Mouse (Mus musculus) liver, postnatal 0 days (tissue): Measurements from ENCODE around the gene Spesp1. TPM values are rescaled to one million over a fixed set of nuclear protein-coding genes. Genes with fewer than 3 reads are reported as not detected.

ENCODE experiments used
- ATAC-seq: fragments of 200-750 bp; cut with Nextera tagmentation; 2 replicates; pipeline ENCODE4 v1.8.0; 2017; ENCODE audit warnings: mild to moderate bottlenecking, moderate library complexity
- DNase-seq: peaks from one replicate; pipeline ENCODE4 v3.0.0-alpha.2; 2016
- H3K27ac ChIP-seq: fragments of 300-500 bp; sonication (generic); 2 replicates; pipeline ENCODE4 v1.5.1; 2014; ENCODE audit warnings: antibody characterized with exemption, moderate library complexity, mild to moderate bottlenecking, low read depth
- H3K27me3 ChIP-seq: fragments of 300-500 bp; sonication (generic); 2 replicates; pipeline ENCODE4 v1.6.1; 2014; ENCODE audit warnings: low read length, control low read depth, mixed read lengths; ENCODE audit not compliant: insufficient read depth
- H3K36me3 ChIP-seq: fragments of 300-500 bp; sonication (generic); replicated peaks from 2 replicates; pipeline ENCODE4 v1.6.1; 2014; ENCODE audit warnings: mild to moderate bottlenecking, control low read depth, low read length, moderate library complexity, mixed read lengths; ENCODE audit not compliant: insufficient read depth
- H3K4me1 ChIP-seq: fragments of 300-500 bp; sonication (generic); 2 replicates; pipeline ENCODE4 v1.6.1; 2014; ENCODE audit warnings: antibody characterized with exemption, mild to moderate bottlenecking, control low read depth; ENCODE audit not compliant: insufficient read depth
- H3K4me2 ChIP-seq: fragments of 300-500 bp; sonication (generic); 2 replicates; pipeline ENCODE4 v1.6.1; 2014; ENCODE audit warnings: low read depth, mild to moderate bottlenecking, low read length, moderate library complexity, mixed read lengths
- H3K4me3 ChIP-seq: fragments of 300-500 bp; sonication (generic); 2 replicates; pipeline ENCODE4 v1.5.1; 2014; ENCODE audit warnings: low read depth, low read length
- H3K9ac ChIP-seq: fragments of 300-500 bp; sonication (generic); replicated peaks from 2 replicates; pipeline ENCODE4 v1.6.1; 2014; ENCODE audit warnings: mild to moderate bottlenecking, moderate library complexity
- H3K9me3 ChIP-seq: fragments of 300-500 bp; sonication (generic); 2 replicates; pipeline ENCODE4 v1.6.1; 2016; ENCODE audit warnings: mild to moderate bottlenecking, control low read depth, low read length, mixed read lengths
- CTCF ChIP-seq: sonication (generic); IDR thresholded peaks from 2 replicates; pipeline ENCODE4 v1.5.1; 2016; ENCODE audit warnings: antibody characterized with exemption, low read depth
- EP300 ChIP-seq: IDR thresholded peaks from 2 replicates; pipeline ENCODE4 v1.6.1; 2016; ENCODE audit warnings: antibody characterized with exemption, low read depth, mild to moderate bottlenecking
- WGBS: fragments of 180-500 bp; shearing (Covaris S2); extraction: QIAGEN DNeasy Blood & Tissue Kit; methylation state at CpG from one replicate; pipeline ENCODE4 v1.1.7; 2014; ENCODE audit not compliant: insufficient replicate concordance; 5-methylcytosine and 5-hydroxymethylcytosine counted together
- microRNA-seq: library from miRNA; unstranded; fragments of <30 nt; microRNA quantifications from one replicate; pipeline ENCODE4, GENCODE M21; 2016
- polyA plus RNA-seq: library from polyadenylated mRNA; unstranded; fragments of >200 nt; fragmentation: Nextera tagmentation; extraction: Ambion mirVana; gene quantifications from 2 replicates; pipeline ENCODE4 v1.2.1, GENCODE M21; 2015

The Spesp1 gene
- polyA plus RNA-seq, 1 experiment from 2014 or later: not detected

- H3K4me1 ChIP-seq: peaks cover 3% of the 10 kb centered on the region; the same call in 1 of the 2 replicates
- H3K9ac ChIP-seq: no peak overlapping the region
- no peaks in the 10 kb centered on the region for H3K36me3 ChIP-seq
- WGBS: 18% methylated on average over 10 of the region's 10 CpGs
- no peak for DNase-seq
- no peaks in the 10 kb centered on the region for H3K9me3 ChIP-seq
- H3K4me3 ChIP-seq: no peak overlapping the region
- TF ChIP-seq CTCF (no peak), EP300 (no peak)
- no peak overlapping the region for H3K27ac ChIP-seq
- ATAC-seq: no peak
- H3K27me3 ChIP-seq: no peaks in the 10 kb centered on the region
- H3K4me2 ChIP-seq: no peak overlapping the region; the same call in 1 of the 2 replicates
These were observed 59.5 kb downstream of the Spesp1 start for GRCm38 (mm10) chr9:62222481-62222880.

- Histone ChIP-seq H3K36me3 (no peaks in the 10 kb centered on the region), H3K9ac (no peak overlapping the region), H3K4me3 (no peak overlapping the region), H3K27ac (no peak overlapping the region), H3K27me3 (no peaks in the 10 kb centered on the region), H3K9me3 (no peaks in the 10 kb centered on the region), H3K4me1 (peaks cover 3% of the 10 kb centered on the region; the same call in 1 of the 2 replicates), H3K4me2 (no peak overlapping the region)
- 78% methylated on average over 2 of the region's 2 CpGs for WGBS
- no peak for DNase-seq
- TF ChIP-seq CTCF: no peak
- TF ChIP-seq EP300: no peak
- no peak for ATAC-seq
These were observed 60.0 kb downstream of the Spesp1 start for GRCm38 (mm10) chr9:62222029-62222428.

Small RNA genes within 50 kb of the gene (microRNA-seq; reads per million reads assigned to microRNA genes)
- not detected for gene Gm25603

Other genes starting within 250 kb of the Spesp1 start
- gene Glce, start 159.6 kb downstream of the Spesp1 start, polyA plus RNA-seq: 4.6 and 5.4 TPM in 2 replicates
- 54.5 and 60.4 TPM in 2 replicates for gene Anp32a, start 59.1 kb upstream of the Spesp1 start, polyA plus RNA-seq